Mouse (Mus musculus) embryonic fibroblast, embryonic 13.5 days (primary cell): ENCODE data around the gene Cdk1.

Source experiments
- CTCF ChIP-seq: IDR thresholded peaks from 2 replicates; pipeline ENCODE4 v1.5.1; 2011; ENCODE audit warnings: mild to moderate bottlenecking, control low read depth, low read length, moderate library complexity, borderline replicate concordance; ENCODE audit not compliant: insufficient read depth
- POLR2A ChIP-seq: IDR thresholded peaks from 2 replicates; pipeline ENCODE4 v1.6.1; 2011; ENCODE audit warnings: low read depth, mild to moderate bottlenecking, control low read depth, low read length, moderate library complexity

DNA sequence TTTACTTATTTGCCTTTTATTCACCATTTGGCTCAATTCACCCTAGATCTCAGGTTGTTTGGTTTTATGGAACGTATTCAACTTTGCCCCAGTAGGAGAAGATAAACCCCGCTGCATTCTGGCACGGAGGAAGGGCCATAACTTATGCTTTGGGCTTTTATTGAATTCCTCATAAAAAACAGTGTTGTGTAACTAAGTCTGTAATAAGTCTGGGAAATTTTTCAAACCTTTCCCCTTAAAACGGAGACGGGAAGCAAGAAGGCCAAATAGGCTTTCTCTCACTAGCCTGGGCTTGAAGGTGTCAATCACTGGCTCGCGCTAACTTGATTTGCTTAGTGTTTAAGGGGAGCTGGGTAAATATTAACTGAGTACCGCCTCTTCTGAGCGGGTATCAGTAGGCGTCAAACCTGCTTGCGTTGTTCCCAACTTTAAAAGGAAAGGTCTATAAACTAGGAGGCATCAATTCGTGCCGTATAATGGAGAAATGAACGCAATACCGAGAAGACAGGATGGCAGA lies 31.2 kb downstream of the Cdk1 start:
- TF ChIP-seq CTCF (no peak), POLR2A (no peak)
